Mouse (Mus musculus) midbrain, embryonic 13.5 days (tissue): ENCODE measurements around the gene Sh3bgr. TPM values are rescaled to one million over a fixed set of nuclear protein-coding genes. Genes with fewer than 3 reads are reported as not detected.

Source experiments
- ATAC-seq: fragments of 200-750 bp; cut with Nextera tagmentation; 2 replicates; pipeline ENCODE4 v1.8.0; 2017; ENCODE audit warnings: mild to moderate bottlenecking, moderate TSS enrichment, moderate library complexity
- H3K27ac ChIP-seq: fragments of 300-500 bp; sonication (generic); 2 replicates; pipeline ENCODE4 v1.5.1; 2015; ENCODE audit warnings: inconsistent platforms, mild to moderate bottlenecking, moderate library complexity
- H3K27me3 ChIP-seq: fragments of 300-500 bp; sonication (generic); 2 replicates; pipeline ENCODE4 v1.6.1; 2015; ENCODE audit warnings: mild to moderate bottlenecking, inconsistent platforms
- H3K36me3 ChIP-seq: fragments of 300-500 bp; sonication (generic); 2 replicates; pipeline ENCODE4 v1.6.1; 2015; ENCODE audit warnings: mild to moderate bottlenecking, inconsistent platforms
- H3K4me1 ChIP-seq: fragments of 300-500 bp; sonication (generic); replicated peaks from 2 replicates; pipeline ENCODE4 v1.6.1; 2015; ENCODE audit warnings: inconsistent platforms
- H3K4me2 ChIP-seq: fragments of 300-500 bp; sonication (generic); replicated peaks from 2 replicates; pipeline ENCODE4 v1.6.1; 2015; ENCODE audit warnings: moderate library complexity, mild to moderate bottlenecking, inconsistent platforms
- H3K4me3 ChIP-seq: fragments of 300-500 bp; sonication (generic); replicated peaks from 2 replicates; pipeline ENCODE4 v1.5.1; 2015; ENCODE audit warnings: mild to moderate bottlenecking, inconsistent platforms
- H3K9ac ChIP-seq: fragments of 300-500 bp; sonication (generic); replicated peaks from 2 replicates; pipeline ENCODE4 v1.6.1; 2015; ENCODE audit warnings: mild to moderate bottlenecking, inconsistent platforms
- H3K9me3 ChIP-seq: fragments of 300-500 bp; sonication (generic); 2 replicates; pipeline ENCODE4 v1.6.1; 2016; ENCODE audit warnings: mild to moderate bottlenecking, inconsistent platforms
- WGBS: fragments of 180-500 bp; shearing (Covaris S2); methylation state at CpG from one replicate; pipeline ENCODE4 v1.1.7; 2015; 5-methylcytosine and 5-hydroxymethylcytosine counted together
- polyA plus RNA-seq: library from polyadenylated mRNA; unstranded; fragments of >200 nt; fragmentation: Nextera tagmentation; extraction: Ambion mirVana; gene quantifications from 2 replicates; pipeline ENCODE4 v1.2.1, GENCODE M21; 2015

Sh3bgr gene
- polyA plus RNA-seq, 1 experiment from 2014 or later: 1.3 TPM

GRCm38 (mm10) chr16:96168837-96169236 lies 31.4 kb upstream of the Sh3bgr start:
- no peak for ATAC-seq
- no peak overlapping the region for H3K4me2 ChIP-seq
- no peaks in the 10 kb centered on the region for H3K9me3 ChIP-seq
- H3K27me3 ChIP-seq: no peaks in the 10 kb centered on the region
- no peaks in the 10 kb centered on the region for H3K36me3 ChIP-seq
- no peak overlapping the region for H3K4me3 ChIP-seq
- no peaks in the 10 kb centered on the region for H3K4me1 ChIP-seq
- no peak overlapping the region for H3K27ac ChIP-seq
- no peak overlapping the region for H3K9ac ChIP-seq
- 95% methylated on average over 4 of the region's 4 CpGs for WGBS

GRCm38 (mm10) chr16:96173648-96174047 lies 26.6 kb upstream of the Sh3bgr start:
- Histone ChIP-seq H3K4me3 (no peak overlapping the region), H3K4me1 (0 out of 2 replicates have a peak, but pooled peaks cover 4% of the 10 kb centered on the region), H3K27me3 (no peaks in the 10 kb centered on the region), H3K4me2 (no peak overlapping the region), H3K36me3 (no peaks in the 10 kb centered on the region), H3K9me3 (no peaks in the 10 kb centered on the region), H3K9ac (no peak overlapping the region), H3K27ac (no peak overlapping the region)
- 83% methylated on average over 8 of the region's 8 CpGs for WGBS
- no peak for ATAC-seq

GRCm38 (mm10) chr16:96175399-96175798 lies 24.9 kb upstream of the Sh3bgr start:
- peak; percentile 56; the same call in 1 of the 2 replicates for ATAC-seq
- H3K9me3 ChIP-seq: no peaks in the 10 kb centered on the region
- no peak overlapping the region for H3K9ac ChIP-seq
- no peaks in the 10 kb centered on the region for H3K27me3 ChIP-seq
- no peak overlapping the region for H3K4me2 ChIP-seq
- no peak overlapping the region for H3K4me3 ChIP-seq
- 0 out of 2 replicates have a peak, but pooled peaks cover 4% of the 10 kb centered on the region for H3K4me1 ChIP-seq
- WGBS: 46% methylated on average over 2 of the region's 2 CpGs
- no peaks in the 10 kb centered on the region for H3K36me3 ChIP-seq
- no peak overlapping the region for H3K27ac ChIP-seq

GRCm38 (mm10) chr16:96179156-96179555 lies 21.1 kb upstream of the Sh3bgr start:
- no peak overlapping the region for H3K9ac ChIP-seq
- H3K4me1 ChIP-seq: 0 out of 2 replicates have a peak, but pooled peaks cover 4% of the 10 kb centered on the region
- no peak for ATAC-seq

GRCm38 (mm10) chr16:96187619-96188018 lies 12.6 kb upstream of the Sh3bgr start:
- H3K4me2 ChIP-seq: no peak overlapping the region
- H3K27ac ChIP-seq: no peak overlapping the region
- ATAC-seq: no peak
- peaks cover 4% of the 10 kb centered on the region; the same call in 1 of the 2 replicates for H3K9me3 ChIP-seq
- no peaks in the 10 kb centered on the region for H3K27me3 ChIP-seq
- H3K4me3 ChIP-seq: no peak overlapping the region
- peaks cover 8% of the 10 kb centered on the region for H3K4me1 ChIP-seq
- no peak overlapping the region for H3K9ac ChIP-seq
- H3K36me3 ChIP-seq: no peaks in the 10 kb centered on the region
- WGBS: 82% methylated on average over 5 of the region's 5 CpGs

More at GRCm38 (mm10) chr16:96179156-96179555, 21.1 kb upstream of the Sh3bgr start:
- no peak overlapping the region for H3K4me2 ChIP-seq
- no peaks in the 10 kb centered on the region for H3K9me3 ChIP-seq
- H3K36me3 ChIP-seq: no peaks in the 10 kb centered on the region
- H3K4me3 ChIP-seq: no peak overlapping the region
- no peaks in the 10 kb centered on the region for H3K27me3 ChIP-seq
- H3K27ac ChIP-seq: no peak overlapping the region

- H3K9ac ChIP-seq: peak within 1 kb of the TSS; percentile 87
- WGBS: under 1% methylated on average over 77 of the region's 77 CpGs
- H3K4me1 ChIP-seq: peaks cover 8% of the 10 kb centered on the region
- no peaks in the 10 kb centered on the region for H3K27me3 ChIP-seq
- no peaks in the 10 kb centered on the region for H3K36me3 ChIP-seq
- peak within 1 kb of the TSS; percentile 79 for H3K4me2 ChIP-seq
- no peaks in the 10 kb centered on the region for H3K9me3 ChIP-seq
- peak; percentile 98 for ATAC-seq
- peak within 1 kb of the TSS; percentile 82 for H3K27ac ChIP-seq
- peak within 1 kb of the TSS; percentile 92 for H3K4me3 ChIP-seq
Measured at GRCm38 (mm10) chr16:96191531-96192506, 8.4 kb upstream of the Sh3bgr start, which contains the start of gene Lca5l. Gene Lca5l, minus strand, starts transcription at chr16:96192271.

- WGBS: 31% methylated on average over 9 of the region's 9 CpGs
- peak overlapping the region; percentile 29 for H3K4me3 ChIP-seq
- no peak for ATAC-seq
- H3K9ac ChIP-seq: peak overlapping the region; percentile 51
- H3K4me1 ChIP-seq: peaks cover 10% of the 10 kb centered on the region
- H3K27ac ChIP-seq: no peak overlapping the region
- H3K36me3 ChIP-seq: no peaks in the 10 kb centered on the region
- H3K4me2 ChIP-seq: peak overlapping the region; percentile 58
- H3K9me3 ChIP-seq: no peaks in the 10 kb centered on the region
- no peaks in the 10 kb centered on the region for H3K27me3 ChIP-seq
Measured at GRCm38 (mm10) chr16:96200702-96201028, 415 bp downstream of the Sh3bgr start.

- 85% methylated on average over 11 of the region's 11 CpGs for WGBS
- ATAC-seq: no peak
Measured at GRCm38 (mm10) chr16:96201485-96202232, 1.4 kb downstream of the Sh3bgr start.

GRCm38 (mm10) chr16:96209789-96210188 lies 9.5 kb downstream of the Sh3bgr start:
- Histone ChIP-seq H3K27me3 (no peaks in the 10 kb centered on the region), H3K9ac (no peak overlapping the region), H3K36me3 (no peaks in the 10 kb centered on the region), H3K4me2 (no peak overlapping the region), H3K4me1 (no peaks in the 10 kb centered on the region), H3K9me3 (no peaks in the 10 kb centered on the region), H3K27ac (no peak overlapping the region), H3K4me3 (no peak overlapping the region)
- no peak for ATAC-seq
- 85% methylated on average over 10 of the region's 10 CpGs for WGBS

More at GRCm38 (mm10) chr16:96201485-96202232, 1.4 kb downstream of the Sh3bgr start:
- H3K27me3 ChIP-seq: no peaks in the 10 kb centered on the region
- H3K9me3 ChIP-seq: no peaks in the 10 kb centered on the region
- no peaks in the 10 kb centered on the region for H3K36me3 ChIP-seq
- H3K4me3 ChIP-seq: no peak overlapping the region
- H3K27ac ChIP-seq: no peak overlapping the region
- H3K9ac ChIP-seq: no peak overlapping the region
- peaks cover 10% of the 10 kb centered on the region for H3K4me1 ChIP-seq
- H3K4me2 ChIP-seq: no peak overlapping the region

GRCm38 (mm10) chr16:96210856-96211255 lies 10.6 kb downstream of the Sh3bgr start:
- Histone ChIP-seq H3K4me2 (no peak overlapping the region), H3K4me1 (no peaks in the 10 kb centered on the region), H3K9ac (no peak overlapping the region), H3K27me3 (no peaks in the 10 kb centered on the region), H3K9me3 (no peaks in the 10 kb centered on the region), H3K4me3 (no peak overlapping the region), H3K27ac (no peak overlapping the region), H3K36me3 (no peaks in the 10 kb centered on the region)
- no peak for ATAC-seq
- WGBS: 89% methylated on average over 7 of the region's 7 CpGs

GRCm38 (mm10) chr16:96213027-96213426 lies 12.8 kb downstream of the Sh3bgr start:
- H3K9ac ChIP-seq: no peak overlapping the region
- H3K27ac ChIP-seq: no peak overlapping the region
- no peak overlapping the region for H3K4me2 ChIP-seq
- no peak for ATAC-seq
- H3K4me1 ChIP-seq: no peaks in the 10 kb centered on the region
- 96% methylated on average over 4 of the region's 4 CpGs for WGBS
- H3K36me3 ChIP-seq: no peaks in the 10 kb centered on the region
- no peak overlapping the region for H3K4me3 ChIP-seq
- H3K9me3 ChIP-seq: no peaks in the 10 kb centered on the region
- H3K27me3 ChIP-seq: no peaks in the 10 kb centered on the region

GRCm38 (mm10) chr16:96221491-96221890 lies 21.2 kb downstream of the Sh3bgr start:
- Histone ChIP-seq H3K4me2 (no peak overlapping the region), H3K9me3 (no peaks in the 10 kb centered on the region), H3K36me3 (no peaks in the 10 kb centered on the region), H3K4me3 (no peak overlapping the region), H3K27ac (no peak overlapping the region), H3K9ac (no peak overlapping the region), H3K27me3 (no peaks in the 10 kb centered on the region), H3K4me1 (no peaks in the 10 kb centered on the region)
- no peak for ATAC-seq
- 75% methylated on average over 5 of the region's 5 CpGs for WGBS
